Mouse (Mus musculus): ENCODE data around the gene Dip2b.

Gene Dip2b

GRCm38 (mm10) chr15:100216173-100216572 is 177.7 kb downstream of the Dip2b start:
- DNase-seq (ENCODE audit: low read depth, low spot score), result no peak

DNA sequence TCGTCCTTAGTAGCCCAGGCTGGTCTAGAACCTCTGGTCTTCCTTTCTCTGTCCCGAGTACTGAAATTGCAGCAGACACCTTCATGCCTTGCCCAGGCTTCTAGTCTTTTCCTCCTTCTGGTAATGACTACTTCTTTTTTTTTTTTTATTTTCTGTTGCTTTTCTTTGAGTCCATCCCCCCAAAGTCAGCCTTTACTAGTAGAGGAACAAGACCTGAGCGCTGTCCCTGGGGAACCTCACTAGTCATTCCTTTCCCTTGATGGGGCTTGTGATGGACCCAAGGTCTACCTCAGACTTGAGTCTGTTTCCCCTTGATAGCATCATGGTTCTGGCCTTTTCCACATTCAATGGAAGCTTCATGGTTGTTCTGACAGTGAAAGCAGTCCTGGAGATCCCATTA is 179.6 kb downstream of the Dip2b start:
- no peak for DNase-seq (ENCODE audit: low read depth, low spot score)

DNA sequence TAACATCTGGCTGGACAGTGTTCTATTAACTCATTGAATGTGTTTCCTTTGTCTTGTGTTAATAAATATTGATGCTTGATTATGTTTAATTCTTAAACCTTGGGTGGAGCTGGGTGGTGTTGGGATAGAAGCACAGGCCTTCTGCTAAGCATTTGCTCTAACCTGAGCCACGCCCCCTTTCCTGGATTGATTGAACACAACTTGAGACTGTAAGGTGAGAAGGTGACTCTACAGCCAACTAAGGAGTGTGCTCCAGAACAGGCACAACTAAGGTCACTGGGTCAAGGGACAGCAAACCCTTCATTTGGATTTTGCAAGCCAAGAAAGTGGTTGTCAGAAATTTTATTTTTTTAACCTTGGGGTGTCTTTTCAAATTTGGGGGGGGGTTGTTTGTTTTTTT is 180.9 kb downstream of the Dip2b start:
- DNase-seq (ENCODE audit: low read depth, low spot score), result peak; percentile 17

DNA sequence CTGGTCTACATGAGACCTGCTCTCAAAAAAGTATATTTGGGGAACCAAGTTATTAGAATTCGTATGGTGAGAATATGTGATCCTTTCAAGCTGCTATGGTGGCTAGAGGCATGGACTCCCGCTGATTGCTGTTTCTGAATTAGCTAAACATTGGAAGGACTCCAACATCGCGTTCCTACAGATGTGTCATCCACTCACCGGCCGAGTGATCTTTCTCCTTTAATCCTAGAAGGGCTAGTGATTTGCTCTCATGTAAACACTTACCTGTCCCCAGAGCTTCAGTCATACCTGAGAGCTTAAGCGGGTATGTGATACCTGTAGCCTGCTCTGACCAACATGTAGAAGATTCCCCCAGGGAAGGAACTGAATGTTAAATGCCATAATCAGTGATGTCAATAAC is 182.5 kb downstream of the Dip2b start:
- no peak for DNase-seq (ENCODE audit: low read depth, low spot score)

GRCm38 (mm10) chr15:100225381-100225780 is 186.9 kb downstream of the Dip2b start:
- no peak for DNase-seq (ENCODE audit: low read depth, low spot score)

GRCm38 (mm10) chr15:100225891-100226290 is 187.4 kb downstream of the Dip2b start:
- no peak for DNase-seq (ENCODE audit: low read depth, low spot score)

DNA sequence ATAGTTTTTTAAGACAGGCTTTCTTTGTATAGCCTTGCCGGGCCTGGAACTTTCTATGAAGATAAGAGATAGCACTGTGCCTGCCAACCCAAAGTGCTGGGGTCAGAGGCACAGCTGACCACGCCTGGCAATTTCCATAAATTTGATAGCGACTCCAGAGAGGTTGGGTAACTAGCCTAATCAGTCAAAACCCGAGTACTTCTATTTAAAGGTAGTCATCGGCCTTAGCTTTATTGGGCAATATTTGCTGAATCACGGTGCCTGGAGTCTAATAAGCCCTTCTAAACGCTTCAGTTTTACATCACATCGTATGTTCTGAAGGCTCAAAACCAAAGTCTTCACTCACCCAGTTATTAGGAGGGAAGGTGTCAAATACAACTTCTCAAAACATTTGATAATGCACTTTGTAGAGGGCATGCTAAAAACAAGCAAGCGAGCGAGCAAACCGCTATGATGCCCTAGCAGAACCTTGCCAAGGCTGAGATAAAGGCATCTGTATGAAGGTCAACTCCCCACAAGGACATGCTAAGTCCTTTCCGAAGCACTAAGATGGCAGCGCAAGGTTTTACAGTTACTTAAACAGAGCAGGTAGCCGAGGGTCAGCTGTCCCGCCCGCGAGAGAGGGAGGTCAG is 188.7 kb downstream of the Dip2b start:
- no peak for DNase-seq (ENCODE audit: low read depth, low spot score)

DNA sequence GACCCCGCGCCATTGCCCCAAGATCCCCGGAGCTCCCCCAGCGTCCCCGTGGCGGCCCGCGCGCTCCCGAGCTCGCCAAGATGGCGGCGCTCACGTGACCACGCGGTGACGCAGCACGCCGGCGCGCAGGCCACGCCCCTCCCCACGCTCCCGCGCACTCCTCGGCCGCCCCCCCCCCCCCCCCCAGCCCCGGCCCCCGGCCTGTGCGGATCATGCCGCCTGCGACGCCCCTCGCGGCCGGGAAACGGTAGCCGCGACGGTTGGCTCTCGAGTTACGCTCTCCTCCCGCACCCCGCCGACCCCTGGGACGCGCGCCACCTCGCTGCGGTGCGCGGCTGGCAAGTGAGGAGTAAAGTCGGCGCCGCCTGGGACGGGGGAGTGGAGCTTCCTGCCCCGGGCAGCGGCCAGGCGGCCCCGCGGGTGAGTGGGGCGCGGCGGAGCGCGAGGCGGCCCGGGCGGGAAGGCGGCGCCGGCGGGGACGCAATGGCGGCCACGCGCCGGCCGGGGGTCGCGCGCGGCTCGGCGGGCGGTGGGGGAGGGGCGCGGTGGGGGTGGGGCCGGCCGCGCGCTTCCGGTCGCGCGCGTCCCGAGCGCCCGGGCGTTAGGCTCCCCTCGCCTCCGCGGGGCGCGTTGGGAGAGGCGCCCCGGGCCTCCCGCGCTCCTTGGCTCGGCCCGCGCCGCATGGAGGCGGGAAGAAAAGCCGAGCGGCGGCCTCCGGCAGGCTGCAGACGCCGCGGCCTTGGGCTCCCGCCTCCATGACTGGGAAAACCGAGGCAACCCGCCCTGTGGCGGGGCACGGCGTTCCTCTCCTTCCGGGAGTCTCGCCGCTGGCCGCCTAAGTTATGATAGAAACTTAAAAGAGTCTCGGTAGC is 189.4 kb downstream of the Dip2b start, which contains the start of gene Atf1:
TSS of gene Atf1 (plus strand) at position 157 of the 872 bp plus-strand sequence.
- peak; percentile 88 for DNase-seq (ENCODE audit: low read depth, low spot score)

DNA sequence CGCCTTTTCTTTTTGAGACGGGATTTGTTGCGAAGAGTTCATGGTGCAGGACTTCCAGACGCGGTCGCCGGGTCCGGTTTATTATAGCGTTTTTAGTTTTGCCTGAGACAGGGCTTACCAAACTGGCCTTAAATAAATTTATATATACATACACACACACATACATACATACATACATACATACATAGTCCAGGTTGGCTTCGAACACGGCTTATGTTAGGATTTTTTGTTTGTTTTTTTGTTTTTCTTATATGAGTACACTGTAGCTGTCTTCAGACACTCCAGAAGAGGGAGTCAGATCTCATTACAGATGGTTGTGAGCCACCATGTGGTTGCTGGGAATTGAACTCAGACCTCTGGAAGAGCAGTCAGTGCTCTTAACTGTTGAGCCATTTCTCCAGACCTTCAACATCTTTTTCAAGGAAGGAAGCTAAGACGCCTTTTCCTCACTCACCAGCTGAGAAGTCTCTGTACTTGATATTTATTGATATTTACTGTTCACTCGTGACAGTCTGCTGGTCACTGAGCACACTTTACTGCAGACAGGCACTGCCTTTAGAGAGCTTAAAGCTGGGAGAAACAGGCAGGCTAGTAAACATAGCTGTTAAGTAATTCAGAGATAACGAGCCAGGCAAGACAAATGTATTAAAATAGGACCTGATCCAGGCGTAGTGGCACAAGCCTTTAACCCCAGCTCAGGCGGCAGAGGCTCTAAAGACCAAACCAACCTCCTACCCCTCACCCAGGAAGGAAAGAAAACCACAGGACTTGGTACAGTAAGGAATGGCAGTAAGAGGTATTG is 190.3 kb downstream of the Dip2b start:
- peak; percentile 12 for DNase-seq (ENCODE audit: low read depth, low spot score)

- DNase-seq (ENCODE audit: low read depth, low spot score), result no peak
Measured at GRCm38 (mm10) chr15:100230655-100231054, 192.2 kb downstream of the Dip2b start.

GRCm38 (mm10) chr15:100231616-100232525 is 193.4 kb downstream of the Dip2b start:
- no peak for DNase-seq (ENCODE audit: low read depth, low spot score)

DNA sequence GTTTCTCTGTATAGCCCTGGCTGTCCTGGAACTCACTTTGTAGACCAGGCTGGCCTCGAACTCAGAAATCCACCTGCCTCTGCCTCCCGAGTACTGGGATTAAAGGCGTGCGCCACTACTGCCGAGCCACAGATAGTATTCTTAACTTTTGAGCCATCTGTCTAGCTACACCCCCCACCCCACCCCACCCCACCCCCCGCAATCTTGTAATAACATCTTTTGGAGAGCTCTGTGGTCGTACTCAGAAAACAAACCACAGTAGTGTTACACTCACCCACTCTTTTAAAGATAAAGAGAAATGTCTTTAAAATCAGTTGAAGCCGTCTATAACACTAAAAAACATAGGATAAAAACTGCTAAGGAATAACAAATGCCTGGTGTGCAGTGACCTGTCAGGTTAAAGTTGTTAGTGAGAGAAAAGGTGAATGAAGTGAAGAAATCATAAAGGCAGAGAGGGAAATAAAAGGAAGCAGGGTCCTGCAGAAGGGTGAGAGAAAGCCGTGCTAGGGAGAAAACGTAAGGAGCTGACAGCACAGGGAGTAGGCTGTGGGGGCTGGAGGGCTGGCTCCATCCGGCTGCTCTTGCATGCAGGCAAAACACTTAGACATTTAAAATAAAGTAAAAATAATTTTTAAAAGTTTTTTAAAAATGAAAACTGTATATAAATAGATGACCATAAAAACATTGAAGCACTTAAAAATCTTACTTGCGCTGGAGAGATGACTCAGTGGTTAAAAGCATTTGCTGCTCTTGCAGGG is 196.9 kb downstream of the Dip2b start:
- no peak for DNase-seq (ENCODE audit: low read depth, low spot score)

GRCm38 (mm10) chr15:100236952-100237351 is 198.5 kb downstream of the Dip2b start:
- DNase-seq (ENCODE audit: low read depth, low spot score), result no peak

- no peak for DNase-seq (ENCODE audit: low read depth, low spot score)
Measured at GRCm38 (mm10) chr15:100241780-100242179, 203.3 kb downstream of the Dip2b start.

DNA sequence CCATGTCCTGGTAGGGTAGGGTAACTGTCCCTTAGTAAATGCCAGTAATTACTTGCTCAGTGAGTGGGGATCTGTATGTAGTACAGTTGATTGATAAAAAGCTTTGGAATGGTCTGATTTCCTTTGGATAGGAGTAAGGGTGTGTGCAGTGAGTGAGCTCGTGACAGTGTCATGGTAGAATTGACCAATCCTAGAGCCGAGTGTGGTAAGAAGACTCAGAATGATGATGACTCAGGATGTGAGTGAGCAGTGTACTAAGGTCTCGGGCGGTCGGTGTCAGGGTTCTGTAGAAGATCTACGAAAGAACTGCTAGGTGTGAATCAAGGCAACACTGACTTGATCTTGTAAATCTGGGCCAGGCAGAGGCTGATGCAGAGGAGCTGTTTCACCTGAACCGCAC is 207.5 kb downstream of the Dip2b start:
- DNase-seq (ENCODE audit: low read depth, low spot score), result no peak

- no peak for DNase-seq (ENCODE audit: low read depth, low spot score)
Measured at GRCm38 (mm10) chr15:100247296-100247695, 208.8 kb downstream of the Dip2b start.

DNA sequence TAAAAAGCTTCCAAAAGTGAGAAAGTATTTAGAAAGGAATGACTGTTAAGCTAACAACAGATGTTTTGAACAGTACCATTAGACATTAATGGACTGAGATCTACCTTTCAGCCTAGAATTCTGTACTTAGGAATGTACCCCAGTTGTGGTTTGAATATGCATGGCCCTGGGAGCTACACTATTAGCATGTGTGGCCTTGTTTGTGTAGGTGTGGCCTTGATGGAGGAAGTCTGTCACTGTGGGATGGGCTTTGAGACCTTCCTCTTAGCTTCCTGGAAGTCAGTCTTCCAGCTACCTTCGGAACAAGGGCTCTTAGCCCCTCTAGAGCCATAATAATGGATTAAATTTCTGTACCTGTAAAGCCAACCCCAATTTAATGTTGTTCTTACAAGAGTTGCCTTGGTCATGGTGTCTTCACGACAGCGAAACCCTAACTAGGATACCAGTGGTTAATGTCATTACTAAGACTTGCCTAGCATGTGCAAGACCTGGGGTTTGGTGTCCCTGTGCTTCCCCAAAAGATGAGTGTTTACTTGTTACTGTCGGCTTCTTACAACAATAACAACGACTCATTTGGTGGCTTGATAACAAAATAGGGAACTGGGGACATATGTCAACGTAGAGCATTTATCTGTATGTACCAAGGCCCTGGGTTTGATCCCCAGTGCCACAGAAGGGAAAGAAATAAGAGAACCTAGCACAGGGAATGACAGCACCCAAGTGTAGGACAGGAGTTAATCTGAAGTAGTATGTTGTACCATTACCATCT is 210.4 kb downstream of the Dip2b start:
- no peak for DNase-seq (ENCODE audit: low read depth, low spot score)

DNA sequence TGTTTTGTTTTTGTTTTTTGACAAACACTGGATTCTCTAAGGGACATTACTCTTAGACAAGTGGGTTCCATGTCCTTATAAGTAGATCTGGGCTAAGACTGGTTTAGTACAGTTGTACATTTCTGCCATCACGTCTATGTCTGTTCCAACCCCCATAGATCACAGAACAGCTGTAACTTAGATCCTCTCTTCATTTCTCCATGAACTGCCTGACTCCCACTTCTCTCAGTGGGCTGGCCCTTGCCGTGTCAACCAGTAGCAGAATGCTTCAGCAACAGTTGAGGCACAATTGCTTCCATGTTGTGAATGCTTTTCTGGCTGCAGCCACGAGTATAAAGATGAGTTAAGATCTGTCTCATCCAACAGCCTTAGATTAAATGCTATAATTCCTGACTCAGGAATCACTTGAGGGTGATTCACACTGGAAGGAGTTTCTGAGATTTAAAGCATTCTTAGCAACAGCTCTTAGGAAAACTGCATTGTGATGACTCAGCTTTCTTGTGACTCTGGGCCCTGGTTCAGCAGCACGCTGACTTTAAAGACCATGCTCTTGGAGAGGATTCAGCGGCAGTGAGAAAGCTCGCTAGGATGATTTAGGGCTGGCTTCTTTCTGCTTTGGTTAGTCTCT is 212.8 kb downstream of the Dip2b start:
- no peak for DNase-seq (ENCODE audit: low read depth, low spot score)

DNA sequence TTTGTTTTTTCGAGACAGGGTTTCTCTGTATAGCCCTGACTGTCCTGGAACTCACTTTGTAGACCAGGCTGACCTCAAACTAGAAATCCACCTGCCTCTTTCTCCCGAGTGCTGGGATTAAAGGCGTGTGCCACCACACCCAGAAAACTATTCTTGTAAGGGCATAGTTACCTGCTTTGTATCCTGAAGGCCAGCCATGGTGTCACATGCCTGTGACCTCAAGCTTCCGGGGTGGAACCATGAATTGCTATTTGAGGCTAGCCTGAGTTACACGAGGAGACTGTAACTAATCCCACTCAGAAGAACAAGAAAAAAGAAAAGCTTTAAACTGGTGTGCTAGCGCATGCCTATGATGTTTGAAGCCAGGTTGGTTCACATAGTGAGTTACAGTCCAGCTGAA is 217.9 kb downstream of the Dip2b start:
- no peak for DNase-seq (ENCODE audit: low read depth, low spot score)

All from forelimb bud, embryonic 11.5 days (tissue).